Comparison of ENCODE assay signal across 18 mouse cellular contexts in the genomic region with DNA sequence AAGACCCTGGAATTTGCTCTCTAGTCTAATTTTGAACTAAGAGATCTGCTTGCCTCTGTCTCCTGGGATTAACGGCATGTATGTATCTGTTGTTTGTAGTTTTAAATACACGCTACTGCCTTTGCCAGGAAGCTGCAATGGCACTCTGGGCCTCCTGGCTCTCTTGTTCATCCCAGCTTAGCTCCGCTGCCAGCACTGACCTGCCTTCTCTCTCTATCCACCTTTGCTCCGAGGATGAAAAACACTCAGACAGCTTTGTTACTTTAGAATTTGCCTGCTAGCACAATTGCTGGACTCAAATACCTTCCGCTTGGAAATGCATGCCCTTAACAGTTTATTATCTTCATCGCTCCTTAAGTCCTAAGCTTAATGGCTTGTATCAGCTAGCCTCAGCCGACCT.
"Had no signal": no experiment of that assay in that cellular context is flagged by ENCODE, and none has a peak within 500 bp of the region (broad histone marks: within the 10 kb centered on the region; RNA-seq: fewer than 3 reads in every experiment).

No protein-coding gene starts in this region.

- H3K36me3 ChIP-seq: intestine, embryonic 15.5 days had no signal

- H3K9ac ChIP-seq: intestine, embryonic 15.5 days; liver, embryonic 12.5 days; liver, embryonic 15.5 days; lung, embryonic 15.5 days; midbrain, embryonic 13.5 days had no signal

- H3K9me3 ChIP-seq: intestine, embryonic 15.5 days; liver, embryonic 12.5 days; liver, embryonic 15.5 days; lung, embryonic 15.5 days; megakaryocyte, embryonic 14.5 days; midbrain, embryonic 10.5 days; midbrain, embryonic 13.5 days had no signal

- ATAC-seq: intestine, embryonic 15.5 days; liver, embryonic 12.5 days; midbrain, embryonic 13.5 days had no signal

- H3K4me3 ChIP-seq: intestine, embryonic 15.5 days; left cerebral cortex, adult 2 months; liver, embryonic 12.5 days; liver, embryonic 15.5 days; lung, embryonic 15.5 days; megakaryocyte, embryonic 14.5 days; midbrain, embryonic 10.5 days; midbrain, embryonic 13.5 days had no signal

- H3K27ac ChIP-seq: intestine, embryonic 15.5 days; left cerebral cortex, adult 2 months; liver, embryonic 12.5 days; liver, embryonic 15.5 days; lung, embryonic 15.5 days; stomach, postnatal 0 days had no signal

- H3K4me2 ChIP-seq: intestine, embryonic 15.5 days; liver, embryonic 12.5 days; liver, embryonic 15.5 days; lung, embryonic 15.5 days; midbrain, embryonic 13.5 days had no signal

- H3K27me3 ChIP-seq: intestine, embryonic 15.5 days; liver, embryonic 12.5 days; liver, embryonic 15.5 days; lung, embryonic 15.5 days; megakaryocyte, embryonic 14.5 days; midbrain, embryonic 13.5 days had no signal

- DNase-seq: layer of hippocampus, postnatal 36 days; lung, adult 18-20 months; lung, postnatal 10 days; lung, postnatal 36 days; right cerebral cortex, postnatal 14 days; right cerebral cortex, postnatal 4 days; thymus, adult 2 months; thymus, postnatal 14 days; thymus, postnatal 4 days had no signal

- H3K4me1 ChIP-seq: intestine, embryonic 15.5 days; lung, embryonic 15.5 days had no signal
